Mouse (Mus musculus) CH12.LX (cell line): ENCODE measurements around the gene Plcb3. TPM values are rescaled to one million over a fixed set of nuclear protein-coding genes. Genes with fewer than 3 reads are reported as not detected.

Experiments used
- DNase-seq: peaks from one replicate; pipeline ENCODE4 v3.0.0-alpha.2; 2013; ENCODE audit errors: extremely low read depth
- H3K27ac ChIP-seq: 2 replicates; pipeline ENCODE4 v1.5.1; 2012; ENCODE audit warnings: low read depth, mild to moderate bottlenecking, control low read depth, moderate library complexity; ENCODE audit not compliant: insufficient read depth
- H3K27me3 ChIP-seq: replicated peaks from 2 replicates; pipeline ENCODE3; 2012; ENCODE audit warnings: inconsistent platforms
- H3K36me3 ChIP-seq, 2 experiments: replicated peaks in 1 of 2; 2 replicates each; pipeline versions ENCODE3 to v1.6.1; 2012; ENCODE audit warnings: inconsistent platforms in 1 of 2, low read length in 1 of 2, mild to moderate bottlenecking in 1 of 2, mixed read lengths in 1 of 2, moderate library complexity in 1 of 2; ENCODE audit not compliant: control insufficient read depth in 1 of 2, insufficient read depth in 1 of 2
- H3K4me1 ChIP-seq, 2 experiments: 2 replicates each; pipeline ENCODE4 v1.6.1; 2012; ENCODE audit warnings: inconsistent platforms in 1 of 2, moderate library complexity in 1 of 2; ENCODE audit not compliant: insufficient read depth in 2 of 2, control insufficient read depth in 1 of 2
- H3K4me2 ChIP-seq: 2 replicates; pipeline ENCODE4 v1.6.1; 2012; ENCODE audit warnings: low read depth, mild to moderate bottlenecking, control low read depth; ENCODE audit not compliant: poor library complexity, insufficient read depth, severe bottlenecking
- H3K4me3 ChIP-seq, 3 experiments: fragments of 150-350 bp in 1 of 3; sonication (generic) in 1 of 3; replicated peaks in 1 of 3; 2 replicates each; pipeline versions ENCODE3 to v1.5.1; 2011 to 2012; ENCODE audit warnings: low read depth in 2 of 3, low read length in 2 of 3, mild to moderate bottlenecking in 2 of 3, moderate library complexity in 2 of 3, control low read depth in 1 of 3, improper control_type of control experiment in 1 of 3, inconsistent platforms in 1 of 3, mixed read lengths in 1 of 3; ENCODE audit not compliant: poor library complexity in 1 of 3
- H3K79me2 ChIP-seq: replicated peaks from 2 replicates; pipeline ENCODE4 v1.6.1; 2012; ENCODE audit warnings: mild to moderate bottlenecking, moderate library complexity; ENCODE audit not compliant: control insufficient read depth, poor library complexity, insufficient read depth, severe bottlenecking; ENCODE audit errors: extremely low read depth
- H3K9ac ChIP-seq: 2 replicates; pipeline ENCODE4 v1.6.1; 2012; ENCODE audit warnings: low read depth, mild to moderate bottlenecking, control low read depth, moderate library complexity; ENCODE audit not compliant: insufficient read depth
- H3K9me3 ChIP-seq: replicated peaks from 2 replicates; pipeline ENCODE3; 2012; ENCODE audit warnings: low read length, inconsistent platforms, mixed read lengths
- BHLHE40 ChIP-seq: IDR thresholded peaks from 2 replicates; pipeline ENCODE4 v1.6.1; 2011; ENCODE audit warnings: mild to moderate bottlenecking, low read depth, low read length, improper control_type of control experiment
- CHD2 ChIP-seq: IDR thresholded peaks from 2 replicates; pipeline ENCODE4 v1.6.1; 2011; ENCODE audit warnings: low read length, improper control_type of control experiment
- E2F4 ChIP-seq: IDR thresholded peaks from 2 replicates; pipeline ENCODE4 v1.6.1; 2011; ENCODE audit warnings: low read depth, low read length, improper control_type of control experiment; ENCODE audit not compliant: insufficient replicate concordance
- ELF1 ChIP-seq: IDR thresholded peaks from 2 replicates; pipeline ENCODE4 v1.6.1; 2014; ENCODE audit warnings: low read depth, mild to moderate bottlenecking, inconsistent platforms, low read length, improper control_type of control experiment
- IRF4 ChIP-seq: IDR thresholded peaks from 2 replicates; pipeline ENCODE4 v1.6.1; 2014; ENCODE audit warnings: low read depth, mild to moderate bottlenecking, inconsistent platforms, low read length, improper control_type of control experiment
- JUND ChIP-seq: conservative IDR thresholded peaks from 2 replicates; pipeline ENCODE4 v1.6.1; 2011; ENCODE audit warnings: low read depth, low read length, improper control_type of control experiment
- KAT2A ChIP-seq: IDR thresholded peaks from 2 replicates; pipeline ENCODE4 v1.6.1; 2012; ENCODE audit warnings: low read length, improper control_type of control experiment, inconsistent platforms; ENCODE audit not compliant: insufficient replicate concordance
- MAX ChIP-seq: IDR thresholded peaks from 2 replicates; pipeline ENCODE4 v1.6.1; 2011; ENCODE audit warnings: low read length, improper control_type of control experiment
- MXI1 ChIP-seq: IDR thresholded peaks from 2 replicates; pipeline ENCODE4 v1.6.1; 2011; ENCODE audit warnings: mild to moderate bottlenecking, low read depth, low read length, improper control_type of control experiment
- MYC ChIP-seq: IDR thresholded peaks from 2 replicates; pipeline ENCODE4 v1.6.1; 2011; ENCODE audit warnings: low read depth, mild to moderate bottlenecking, improper control_type of control experiment, low read length
- NRF1 ChIP-seq: IDR thresholded peaks from 2 replicates; pipeline ENCODE4 v1.6.1; 2014; ENCODE audit warnings: low read depth, mild to moderate bottlenecking, inconsistent platforms, low read length, improper control_type of control experiment, moderate library complexity
- PAX5 ChIP-seq: IDR thresholded peaks from 2 replicates; pipeline ENCODE4 v1.6.1; 2012; ENCODE audit warnings: low read length, inconsistent platforms, mixed read lengths
- POLR2AphosphoS2 ChIP-seq: IDR thresholded peaks from 2 replicates; pipeline ENCODE4 v1.6.1; 2011; ENCODE audit warnings: low read depth, low read length, improper control_type of control experiment
- RCOR1 ChIP-seq: conservative IDR thresholded peaks from 2 replicates; pipeline ENCODE4 v1.6.1; 2012; ENCODE audit warnings: low read depth, mild to moderate bottlenecking, inconsistent platforms, low read length, improper control_type of control experiment
- SIN3A ChIP-seq: IDR thresholded peaks from 2 replicates; pipeline ENCODE4 v1.6.1; 2012; ENCODE audit warnings: low read length, improper control_type of control experiment, inconsistent platforms
- TBP ChIP-seq: conservative IDR thresholded peaks from 2 replicates; pipeline ENCODE4 v1.6.1; 2011; ENCODE audit warnings: low read depth, low read length, improper control_type of control experiment
- USF1 ChIP-seq: IDR thresholded peaks from 2 replicates; pipeline ENCODE4 v1.6.1; 2014; ENCODE audit warnings: low read depth, mild to moderate bottlenecking, inconsistent platforms, low read length, improper control_type of control experiment
- ZC3H11A ChIP-seq: IDR thresholded peaks from 2 replicates; pipeline ENCODE4 v1.6.1; 2012; ENCODE audit warnings: low read depth, mild to moderate bottlenecking, inconsistent platforms, low read length, improper control_type of control experiment
- ZMIZ1 ChIP-seq: IDR thresholded peaks from 2 replicates; pipeline ENCODE4 v1.6.1; 2012; ENCODE audit warnings: low read depth, mild to moderate bottlenecking, inconsistent platforms, low read length, improper control_type of control experiment
- dilution Hi-C: fragments of 300-500 bp; cut with MboI; formaldehyde crosslinking; loops from 2 replicates; pipeline ENCODE4 v1.14.3; 2020; ENCODE audit warnings: low sequenced_read_pairs; ENCODE audit not compliant: extremely low pct_unique_long_range_greater_than_20kb, extremely low pct_ligation_motif_present
- in situ Hi-C: fragments of 300-500 bp; cut with MboI; formaldehyde crosslinking; loops from 3 replicates; pipeline ENCODE4 v1.14.3; 2019; ENCODE audit warnings: low sequenced_read_pairs, low pct_ligation_motif_present, low pct_unique_long_range_greater_than_20kb, mixed read lengths
- polyA plus RNA-seq: library from polyadenylated mRNA; unstranded; fragments of >175 nt; gene quantifications from 2 replicates; pipeline ENCODE4 v1.2.1, GENCODE M21; 2012; ENCODE audit warnings: low read depth; ENCODE audit not compliant: insufficient read length
- total RNA-seq, 2 experiments: library from RNA; depleted of rRNA; stranded (reverse); fragments of 300-350 nt in 1 of 2; fragments of >200 nt in 1 of 2; gene quantifications; 2 replicates each; pipeline ENCODE4 v1.2.3; 2012 to 2014

Gene Plcb3
- total and polyA plus RNA-seq, 3 experiments = 4.1 to 8.2 (median 7.5) TPM

DNA sequence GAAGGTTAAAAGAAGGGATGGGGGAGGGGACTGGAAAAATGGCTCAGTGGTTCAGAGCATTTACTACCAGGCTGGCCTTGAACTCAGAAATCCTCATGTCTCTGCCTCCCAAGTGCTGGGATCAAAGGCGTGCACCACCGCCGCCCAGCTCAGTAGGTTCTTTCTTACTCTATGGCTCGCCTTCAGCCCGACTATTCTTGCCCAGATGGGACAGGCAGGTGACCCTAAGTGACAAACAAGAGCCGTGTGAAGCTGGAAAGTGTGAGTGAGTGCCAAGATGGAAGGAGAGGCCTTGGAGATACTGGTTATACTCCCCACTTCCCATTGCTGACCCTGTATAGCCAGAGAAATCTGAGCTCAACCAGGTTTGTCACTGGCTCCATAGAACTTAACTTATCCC lies 32.6 kb downstream of the Plcb3 start:
- no peak for DNase-seq
- in situ Hi-C loops (no loop called here), dilution Hi-C loops (no loop called here)
- Histone ChIP-seq H3K4me2 (no peak overlapping the region), H3K9me3 (no peaks in the 10 kb centered on the region), H3K27ac (no peak overlapping the region), H3K9ac (no peak overlapping the region)
- TF ChIP-seq RCOR1 (no peak), USF1 (no peak), ELF1 (no peak), IRF4 (no peak), MXI1 (no peak), KAT2A (no peak), BHLHE40 (no peak), POLR2AphosphoS2 (no peak), SIN3A (no peak), PAX5 (no peak), NRF1 (no peak)
- TF ChIP-seq, all 38 proteins: peak for 0
- peaks cover 9 to 31% of the 10 kb centered on the region in 2 experiments for H3K4me1 ChIP-seq
- no peak overlapping the region for H3K4me3 ChIP-seq
- H3K27me3 ChIP-seq = no peaks in the 10 kb centered on the region
- H3K79me2 ChIP-seq = no peaks in the 10 kb centered on the region
- peaks cover 0 to 31% of the 10 kb centered on the region in 2 experiments for H3K36me3 ChIP-seq

DNA sequence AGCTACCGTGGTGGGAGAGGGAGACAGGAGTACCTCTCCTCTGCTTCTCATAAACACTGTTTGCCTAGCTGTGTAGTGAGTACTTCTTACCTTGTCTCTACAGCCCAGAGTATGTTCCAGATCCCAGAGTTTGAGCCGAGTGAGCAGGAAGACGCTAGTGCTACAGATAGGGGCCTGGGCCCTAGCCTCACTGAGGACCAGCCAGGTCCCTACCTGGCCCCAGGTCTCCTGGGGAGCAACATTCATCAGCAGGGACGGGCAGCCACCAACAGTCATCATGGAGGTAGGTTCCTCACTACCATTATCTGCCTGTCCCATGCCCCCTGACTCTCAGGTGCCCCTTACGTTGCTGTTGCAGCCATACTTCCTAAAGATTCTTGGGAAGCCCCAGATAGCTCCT lies 33.5 kb downstream of the Plcb3 start:
- Histone ChIP-seq H3K9me3 (no peaks in the 10 kb centered on the region), H3K27me3 (no peaks in the 10 kb centered on the region), H3K4me2 (peak overlapping the region; percentile 85), H3K36me3 (peaks cover 0 to 32% of the 10 kb centered on the region in 2 experiments), H3K4me1 (peaks cover 6 to 25% of the 10 kb centered on the region in 2 experiments), H3K79me2 (no peaks in the 10 kb centered on the region), H3K9ac (peak overlapping the region; percentile 81), H3K27ac (peak overlapping the region; percentile 13; the same call in 1 of the 2 replicates), H3K4me3 (peak overlapping the region; percentile 41 to 77 (median 59))
- no peak for TF ChIP-seq E2F4
- no peak for TF ChIP-seq ZMIZ1
- TF ChIP-seq MYC = no peak
- no peak for TF ChIP-seq JUND
- no peak; the same call in 1 of the 2 replicates for TF ChIP-seq SIN3A
- no peak for TF ChIP-seq NRF1
- no peak for TF ChIP-seq CHD2
- no peak; the same call in 1 of the 2 replicates for TF ChIP-seq MAX
- no peak for TF ChIP-seq TBP
- TF ChIP-seq USF1 = no peak
- no peak for TF ChIP-seq KAT2A
- no peak for TF ChIP-seq ZC3H11A
- DNase-seq = no peak
- in situ Hi-C loops (no loop called here), dilution Hi-C loops (no loop called here)
